ENCODE assay signal across 16 mouse cellular contexts in genomic region chr3:88203456-88203855, GRCm38 (mm10). TPM values are rescaled to one million over a fixed set of nuclear protein-coding genes. Genes with fewer than 3 reads are reported as not detected.
DNase-seq lines count a peak whose midpoint lies in the region; ATAC-seq lines count a peak whose summit lies in the region.
"Had no signal": no experiment of that assay in that cellular context is flagged by ENCODE, and none has a peak within 500 bp of the region (broad histone marks: within the 10 kb centered on the region; RNA-seq: fewer than 3 reads in every experiment).

No protein-coding gene starts in this region.

- no peak for ATAC-seq in forebrain, embryonic 13.5 days
- no peak for ATAC-seq in hindbrain, embryonic 15.5 days (ENCODE audit: low FRiP score, low read depth)
- no peak for ATAC-seq in neural tube, embryonic 13.5 days (ENCODE audit: low read depth)
- ATAC-seq: intestine, embryonic 16.5 days had no signal

- H3K36me3 ChIP-seq in forebrain, embryonic 13.5 days (ENCODE audit: poor library complexity, severe bottlenecking) = no peaks in the 10 kb centered on the region
- no peaks in the 10 kb centered on the region for H3K36me3 ChIP-seq in hindbrain, embryonic 15.5 days
- no peaks in the 10 kb centered on the region for H3K36me3 ChIP-seq in neural tube, embryonic 13.5 days
- H3K36me3 ChIP-seq: limb, embryonic 12.5 days had no signal

- H3K4me2 ChIP-seq in forebrain, embryonic 13.5 days = peak overlapping the region; percentile 88
- H3K4me2 ChIP-seq in hindbrain, embryonic 15.5 days = peak overlapping the region; percentile 91
- H3K4me2 ChIP-seq in neural tube, embryonic 13.5 days = peak overlapping the region; percentile 88
- H3K4me2 ChIP-seq: limb, embryonic 12.5 days had no signal

- WGBS in forebrain, embryonic 13.5 days = 8% methylated on average over 5 of the region's 5 CpGs
- 4% methylated on average over 5 of the region's 5 CpGs for WGBS in hindbrain, embryonic 15.5 days
- 3% methylated on average over 5 of the region's 5 CpGs for WGBS in neural tube, embryonic 13.5 days

- peak overlapping the region; percentile 62 for H3K4me3 ChIP-seq in forebrain, embryonic 13.5 days
- H3K4me3 ChIP-seq in hindbrain, embryonic 15.5 days = no peak overlapping the region
- H3K4me3 ChIP-seq in neural tube, embryonic 13.5 days = no peak overlapping the region
- H3K4me3 ChIP-seq: limb, embryonic 12.5 days had no signal

- H3K27ac ChIP-seq in forebrain, embryonic 13.5 days = peak overlapping the region; percentile 100
- peak overlapping the region; percentile 96 for H3K27ac ChIP-seq in hindbrain, embryonic 15.5 days (replicated peaks)
- H3K27ac ChIP-seq in neural tube, embryonic 13.5 days (replicated peaks) = peak overlapping the region; percentile 98
- H3K27ac ChIP-seq: limb, embryonic 12.5 days had no signal

- intact Hi-C loops in heart, postnatal 25 days (cut with DNase I) = no loop called here

- peak; percentile 51 for DNase-seq in cerebellum, adult 9-11 months
- DNase-seq in cerebellum, postnatal 4 days (ENCODE audit: low spot score in 2 of 2) = no peak
- no peak for DNase-seq in thymus, postnatal 14 days
- no peak for DNase-seq in natural killer cell, adult 2 months (ENCODE audit: low spot score in 2 of 2)
- DNase-seq in heart, postnatal 25 days (ENCODE audit: low spot score) = no peak
- DNase-seq: heart, adult 11 months; kidney, postnatal 36 days; lung, postnatal 4 days; retina, postnatal 1 day had no signal

- H3K27me3 ChIP-seq in forebrain, embryonic 13.5 days = no peaks in the 10 kb centered on the region; the same call in 1 of the 2 replicates
- H3K27me3 ChIP-seq in hindbrain, embryonic 15.5 days = no peaks in the 10 kb centered on the region
- H3K27me3 ChIP-seq in neural tube, embryonic 13.5 days = peaks cover 66% of the 10 kb centered on the region

- peaks cover 77% of the 10 kb centered on the region for H3K4me1 ChIP-seq in forebrain, embryonic 13.5 days
- H3K4me1 ChIP-seq in hindbrain, embryonic 15.5 days (replicated peaks) = peaks cover 66% of the 10 kb centered on the region
- H3K4me1 ChIP-seq in neural tube, embryonic 13.5 days (replicated peaks) = peaks cover 83% of the 10 kb centered on the region

- peak overlapping the region; percentile 100 for H3K9ac ChIP-seq in forebrain, embryonic 13.5 days
- no peak overlapping the region for H3K9ac ChIP-seq in hindbrain, embryonic 15.5 days
- peak overlapping the region; percentile 98 for H3K9ac ChIP-seq in neural tube, embryonic 13.5 days
- H3K9ac ChIP-seq: limb, embryonic 12.5 days had no signal

- H3K9me3 ChIP-seq in forebrain, embryonic 13.5 days (replicated peaks) = no peaks in the 10 kb centered on the region
- no peaks in the 10 kb centered on the region for H3K9me3 ChIP-seq in hindbrain, embryonic 15.5 days
- H3K9me3 ChIP-seq in neural tube, embryonic 13.5 days = no peaks in the 10 kb centered on the region
- H3K9me3 ChIP-seq: limb, embryonic 12.5 days had no signal

RNA-seq across cellular contexts. Expression of gene Rhbg, which starts 51.1 kb away (rescaled TPM):
- 0.18 and 0.26 TPM in 2 replicates for polyA plus RNA-seq in forebrain, embryonic 13.5 days (2015; fragmentation: Nextera tagmentation; extraction: Ambion mirVana)
- 0.55 and 0.60 TPM in 2 replicates for polyA plus RNA-seq in hindbrain, embryonic 15.5 days (2015; fragmentation: Nextera tagmentation; extraction: Ambion mirVana)
- 0.15 and 0.67 TPM in 2 replicates for polyA plus RNA-seq in neural tube, embryonic 13.5 days (2015; fragmentation: Nextera tagmentation; extraction: Ambion mirVana)
- total RNA-seq in heart, postnatal 25 days (2021) = not detected
- polyA plus RNA-seq: frontal cortex, adult 2 months; heart, postnatal 0 days had no signal
